Mouse (Mus musculus) heart, adult 18-20 months (tissue): ENCODE measurements at regions not wholly inside any gene's neighbourhood (a gene's known extent, or its start where the extent isn't known, plus 50 kb on each side); places are given as distances from the start of the nearest gene placed in this dataset.

Source experiments
- DNase-seq, 2 experiments: peaks; one replicate each; pipeline ENCODE4 v3.0.0; 2021 to 2022; ENCODE audit warnings: mixed read lengths in 1 of 2

DNA sequence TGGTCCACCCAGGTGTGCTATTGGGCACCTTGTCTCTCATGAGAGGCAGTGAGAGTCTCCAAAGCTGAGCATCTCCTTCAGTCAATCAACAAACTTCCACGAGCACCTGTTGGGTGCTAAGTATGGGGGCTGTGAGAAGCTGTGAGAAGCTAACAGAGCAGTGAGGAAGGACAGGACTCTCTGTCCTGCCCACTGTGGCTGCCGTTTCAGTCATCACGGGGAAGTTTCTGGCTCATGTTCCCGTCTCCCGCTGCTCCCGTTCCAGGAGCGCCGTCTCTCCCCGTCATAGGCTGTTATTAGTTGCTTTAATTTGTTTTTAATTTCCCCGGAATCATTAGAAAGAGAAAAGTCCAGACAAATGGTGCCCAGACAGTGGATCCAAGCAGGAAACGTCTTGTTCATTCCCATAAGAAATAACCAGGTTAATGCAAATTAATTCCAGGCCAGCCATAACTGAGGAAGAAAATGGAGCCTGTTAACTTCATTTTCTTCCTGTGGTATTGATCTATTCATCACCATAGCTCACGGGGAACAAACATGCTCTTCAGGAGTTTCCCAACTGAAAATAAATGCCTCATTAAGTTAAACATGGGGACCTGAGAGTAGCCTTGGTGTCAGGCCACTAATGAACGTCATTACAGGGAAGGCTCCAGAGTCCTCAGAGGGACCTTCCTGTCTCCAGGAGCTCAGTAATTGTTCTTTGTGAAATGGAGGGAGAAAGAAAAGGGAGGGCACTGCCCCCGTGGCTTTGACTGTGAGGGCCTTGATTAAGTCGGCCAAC, 70.3 kb downstream of the Matn1 start:
- no peak for DNase-seq

DNA sequence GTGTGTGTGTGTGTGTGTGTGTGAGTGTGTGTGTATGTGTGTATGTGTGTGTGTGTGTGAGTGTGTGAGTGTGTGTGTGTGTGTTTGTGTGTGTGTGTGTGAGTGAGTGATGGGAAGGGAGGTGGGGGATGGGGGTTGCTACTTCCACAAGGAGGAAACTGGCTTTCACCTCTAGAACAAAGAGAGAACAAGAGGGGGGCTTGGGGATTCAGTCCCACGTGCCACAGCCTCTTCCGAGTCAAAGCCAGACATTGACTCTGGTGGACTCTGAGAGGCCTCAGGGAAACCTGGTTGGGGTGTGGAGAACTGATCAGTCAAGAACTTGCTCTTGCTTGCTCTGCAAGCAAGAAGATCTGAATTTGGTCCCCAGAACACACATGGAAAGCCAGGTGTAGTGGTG, 71.0 kb downstream of the Matn1 start:
- DNase-seq: no peak

DNA sequence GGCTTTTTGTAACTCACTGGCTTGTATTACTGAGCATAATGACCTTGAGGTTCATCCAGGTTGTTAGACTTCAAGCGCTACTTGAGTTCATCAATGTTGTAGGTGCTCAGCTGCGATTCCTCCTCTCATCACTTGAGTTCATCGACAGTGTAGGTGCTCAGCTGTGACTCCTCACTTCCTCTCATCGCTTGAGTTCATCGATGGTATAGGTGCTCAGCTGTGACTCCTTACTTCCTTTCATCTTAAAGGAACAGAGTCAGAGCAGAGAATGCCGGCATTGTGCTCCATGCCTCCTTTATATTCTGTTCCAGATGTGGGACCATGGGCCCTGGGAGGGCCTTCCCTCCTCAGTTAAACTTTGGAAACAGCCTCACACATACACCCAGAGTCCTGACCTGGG, 79.4 kb downstream of the Matn1 start:
- DNase-seq: no peak

DNA sequence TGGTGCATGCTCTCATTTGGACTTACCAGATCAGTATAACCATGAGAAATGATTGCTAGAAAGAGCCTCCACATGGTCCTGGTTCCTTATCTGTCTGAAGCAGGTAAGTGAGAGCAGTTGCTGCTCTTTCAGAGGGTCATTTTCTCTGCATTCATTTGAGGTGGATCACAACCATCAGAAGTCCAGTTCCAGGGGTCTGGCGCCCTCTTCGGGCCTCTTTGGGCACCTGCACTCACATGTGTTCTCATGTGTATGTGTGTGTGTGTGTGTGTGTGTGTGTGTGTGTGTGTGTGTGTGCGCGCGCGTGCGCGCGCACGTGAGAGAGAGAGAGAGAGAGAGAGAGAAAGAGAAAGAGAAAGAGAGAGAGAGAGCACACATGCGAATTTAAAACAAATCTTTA, 92.1 kb downstream of the Matn1 start:
- no peak for DNase-seq

DNA sequence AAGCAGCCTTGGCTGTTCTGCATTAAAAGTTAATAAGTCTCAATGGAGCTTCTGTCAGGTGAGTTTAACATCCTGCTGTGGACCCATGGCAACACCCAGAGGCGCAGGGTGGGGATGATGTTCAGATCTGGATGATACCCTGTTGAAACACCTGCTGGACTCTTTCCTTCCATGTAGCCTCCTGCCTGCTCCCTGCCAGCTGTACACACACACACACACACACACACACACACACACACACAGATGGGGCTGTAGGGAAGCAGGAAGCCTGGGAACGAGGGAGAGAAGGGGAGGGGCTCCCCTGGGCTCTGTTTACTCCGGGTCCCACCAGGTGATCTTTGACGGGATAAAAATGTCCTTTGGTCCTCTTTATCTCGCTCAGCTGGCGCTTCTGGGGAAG, 93.0 kb downstream of the Matn1 start:
- no peak for DNase-seq

DNA sequence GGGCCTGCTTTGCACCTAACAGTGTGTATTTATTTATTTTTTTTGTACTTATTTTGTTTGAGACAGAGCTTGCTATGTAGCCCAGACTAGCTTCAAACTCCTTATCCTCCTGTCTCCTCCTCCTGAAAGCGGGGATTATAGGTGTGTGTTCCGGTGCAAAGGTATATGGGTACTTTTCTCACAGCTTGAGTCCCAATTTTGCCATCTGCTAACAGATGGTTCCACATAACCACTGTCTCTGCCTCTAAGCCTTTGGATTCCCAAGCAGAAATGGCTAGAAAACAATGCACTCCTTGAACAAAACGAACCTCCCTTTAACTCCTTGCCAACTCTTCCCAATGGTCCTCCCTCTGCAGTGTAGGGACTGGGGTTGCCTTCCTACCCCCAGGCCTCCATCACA, 95.5 kb downstream of the Matn1 start:
- DNase-seq: no peak

DNA sequence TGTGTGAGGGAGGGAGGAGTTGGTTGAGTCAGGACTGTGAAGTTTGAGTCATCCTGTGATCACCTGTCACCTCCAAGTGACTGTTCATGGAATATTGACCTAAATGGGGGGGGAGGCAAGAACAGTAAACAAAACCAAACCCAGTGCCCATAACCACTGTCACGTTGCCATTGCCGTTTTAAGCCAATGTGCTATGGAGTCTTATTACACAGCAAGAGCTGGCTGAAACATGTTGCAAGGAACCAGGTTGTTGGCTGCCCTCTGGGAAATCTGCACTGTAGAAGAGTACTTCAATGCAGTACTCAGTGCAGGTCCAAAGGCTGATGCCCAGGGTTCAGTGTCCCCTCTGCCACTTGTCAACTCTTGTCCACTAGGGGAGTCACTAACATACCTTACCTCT, 97.0 kb downstream of the Matn1 start:
- DNase-seq: no peak

DNA sequence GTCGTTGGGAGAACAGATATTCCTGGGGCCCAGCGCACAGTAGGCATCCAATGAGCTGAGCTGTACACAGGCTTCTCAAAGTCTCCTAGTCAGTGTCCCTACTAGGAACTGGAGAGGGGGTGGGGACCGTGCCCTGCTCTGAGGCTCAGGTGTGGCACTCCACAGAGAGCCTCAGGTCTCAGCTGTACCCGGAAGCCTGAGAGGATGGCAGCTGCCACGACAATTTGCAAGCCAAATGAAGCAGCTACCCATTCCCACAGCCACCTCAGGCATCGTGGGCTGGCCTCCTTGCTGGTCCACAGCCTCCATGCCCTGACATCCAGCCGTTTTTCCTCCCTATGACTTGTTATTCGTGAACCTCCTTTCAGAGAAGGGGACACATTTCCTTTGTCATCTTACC, 101.9 kb downstream of the Matn1 start:
- no peak for DNase-seq

DNA sequence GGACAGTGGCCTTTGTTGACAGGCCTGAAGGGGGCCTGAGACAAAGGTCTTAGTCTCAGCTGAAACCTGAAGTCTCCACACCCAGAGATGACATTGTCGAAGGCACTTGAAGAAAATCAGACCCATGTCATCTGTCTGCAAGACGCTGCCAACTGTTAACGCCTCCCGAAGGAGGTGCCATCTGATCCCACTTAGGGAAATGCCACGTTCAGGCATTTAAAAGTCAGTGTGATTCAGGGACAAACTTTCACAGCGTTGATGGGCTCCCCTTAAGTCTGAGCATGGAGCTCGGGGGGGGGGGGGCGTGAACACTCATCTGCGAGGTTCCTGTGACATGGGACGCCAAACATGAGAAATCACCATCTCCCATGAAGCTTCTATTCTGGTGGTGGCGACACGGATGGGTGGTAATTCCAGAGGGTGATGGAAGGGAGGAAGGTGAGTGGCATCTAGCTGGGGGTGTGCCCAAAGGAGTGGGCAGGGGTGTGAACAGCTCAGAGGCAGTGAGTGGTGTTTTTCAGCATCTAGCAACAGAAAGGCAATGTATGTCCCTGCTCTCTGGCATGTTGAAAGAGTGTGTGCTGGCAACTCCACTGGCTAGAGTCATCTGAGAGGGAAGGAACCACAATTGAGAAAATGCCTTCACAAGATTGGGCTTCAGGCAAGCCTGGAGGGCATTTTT, 102.9 kb downstream of the Matn1 start:
- DNase-seq: no peak

DNA sequence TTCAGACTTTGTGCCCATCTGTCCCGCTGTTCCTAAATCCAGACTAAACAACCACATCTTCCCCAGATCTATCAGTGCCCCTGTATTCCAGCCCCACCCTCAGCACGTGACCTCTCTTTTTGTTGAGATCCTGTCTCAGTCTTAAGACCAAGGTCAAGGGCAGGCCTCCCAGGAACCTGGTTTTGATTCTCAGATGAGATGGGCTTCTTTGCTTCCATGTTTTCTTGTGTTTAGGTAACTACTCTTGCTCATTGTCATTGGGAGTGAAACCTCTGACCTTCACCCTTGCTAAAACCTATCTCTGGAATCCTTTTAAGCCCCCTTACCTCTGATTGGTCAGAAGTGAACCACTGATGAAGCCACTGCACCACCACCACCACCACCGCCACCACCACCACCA, 112.1 kb downstream of the Matn1 start:
- DNase-seq: no peak

DNA sequence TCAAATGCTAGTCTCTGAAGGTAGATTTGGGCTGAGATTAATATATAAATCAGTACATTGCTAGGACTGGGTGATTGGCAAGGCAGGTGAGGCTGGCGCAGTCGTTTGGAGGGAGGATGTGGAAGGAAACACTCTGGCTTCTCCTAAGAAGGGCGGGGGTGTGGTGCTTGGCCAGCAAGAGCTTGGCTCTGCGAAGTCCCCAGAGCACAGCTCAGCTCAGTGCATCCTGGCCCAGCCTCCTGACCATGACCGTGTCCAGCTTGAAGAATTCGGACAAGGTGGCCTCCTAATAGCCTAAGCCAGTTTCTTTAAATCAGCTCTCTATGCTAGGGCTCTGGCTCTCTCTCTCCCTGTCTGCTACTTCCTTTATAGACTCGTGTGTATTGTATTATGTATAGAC, 115.4 kb downstream of the Matn1 start:
- DNase-seq: no peak

DNA sequence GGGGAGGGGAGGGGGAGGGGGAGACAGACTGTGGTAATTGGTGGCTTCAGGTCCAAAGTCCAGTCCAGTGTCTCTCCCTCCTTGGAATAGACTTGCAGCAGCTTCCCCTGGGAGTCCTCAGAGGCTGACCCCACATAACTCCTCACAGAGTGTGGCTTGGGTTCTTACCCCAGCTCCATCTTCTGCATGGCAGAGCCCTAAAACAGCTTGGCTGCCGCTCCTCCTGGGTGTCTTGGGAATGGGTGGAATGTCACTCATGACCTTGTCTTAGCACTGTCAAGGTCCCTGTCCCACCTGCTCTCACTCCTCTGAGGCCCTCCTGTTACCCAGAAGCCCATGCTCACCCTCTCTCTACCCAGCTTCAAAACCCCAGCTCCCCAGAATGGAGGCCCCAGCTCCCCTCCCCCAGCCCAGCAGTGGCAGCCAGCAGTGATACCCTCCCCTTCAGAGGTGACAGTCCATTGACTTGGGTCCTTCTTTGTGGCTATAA, 116.1 kb downstream of the Matn1 start:
- no peak for DNase-seq

DNA sequence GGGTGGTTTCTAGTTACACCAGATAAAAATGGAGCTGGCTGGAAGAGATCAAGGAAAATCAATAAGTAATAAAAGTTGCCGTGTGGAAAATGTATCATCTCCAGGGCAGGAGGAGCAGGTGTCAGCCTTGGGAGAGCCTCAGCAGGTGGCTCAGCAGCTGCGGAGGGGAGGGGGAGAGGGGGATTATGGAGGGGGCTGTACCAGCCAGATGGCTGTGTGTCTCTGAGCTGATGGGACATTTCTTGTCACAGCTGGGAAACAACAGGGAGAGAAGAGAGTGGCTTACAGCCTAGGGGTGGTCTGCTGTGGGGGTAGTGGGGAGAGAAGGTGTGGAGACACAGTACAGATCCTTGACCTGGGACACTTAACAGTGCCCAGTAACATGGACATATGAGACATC, 116.5 kb downstream of the Matn1 start:
- DNase-seq: no peak

DNA sequence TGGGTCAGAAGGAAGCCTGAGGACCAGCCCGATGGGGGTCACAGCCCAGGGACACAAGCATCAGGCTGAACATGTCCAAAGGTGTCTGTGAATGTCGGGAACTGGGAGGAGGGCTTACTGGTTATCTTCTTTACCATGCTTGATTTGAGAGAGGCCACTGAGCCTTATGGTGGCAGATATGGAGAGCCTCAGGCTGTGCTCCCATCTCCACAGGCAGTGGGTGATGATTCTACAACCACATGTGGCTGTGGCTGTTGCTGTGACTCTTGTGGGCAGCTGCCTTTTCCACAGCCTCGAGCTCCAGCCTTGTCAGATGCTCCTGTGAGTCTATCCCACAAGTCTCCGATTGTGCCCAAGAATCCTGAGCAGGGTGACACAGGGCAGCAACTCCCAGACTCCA, 118.4 kb downstream of the Matn1 start:
- DNase-seq: no peak

DNA sequence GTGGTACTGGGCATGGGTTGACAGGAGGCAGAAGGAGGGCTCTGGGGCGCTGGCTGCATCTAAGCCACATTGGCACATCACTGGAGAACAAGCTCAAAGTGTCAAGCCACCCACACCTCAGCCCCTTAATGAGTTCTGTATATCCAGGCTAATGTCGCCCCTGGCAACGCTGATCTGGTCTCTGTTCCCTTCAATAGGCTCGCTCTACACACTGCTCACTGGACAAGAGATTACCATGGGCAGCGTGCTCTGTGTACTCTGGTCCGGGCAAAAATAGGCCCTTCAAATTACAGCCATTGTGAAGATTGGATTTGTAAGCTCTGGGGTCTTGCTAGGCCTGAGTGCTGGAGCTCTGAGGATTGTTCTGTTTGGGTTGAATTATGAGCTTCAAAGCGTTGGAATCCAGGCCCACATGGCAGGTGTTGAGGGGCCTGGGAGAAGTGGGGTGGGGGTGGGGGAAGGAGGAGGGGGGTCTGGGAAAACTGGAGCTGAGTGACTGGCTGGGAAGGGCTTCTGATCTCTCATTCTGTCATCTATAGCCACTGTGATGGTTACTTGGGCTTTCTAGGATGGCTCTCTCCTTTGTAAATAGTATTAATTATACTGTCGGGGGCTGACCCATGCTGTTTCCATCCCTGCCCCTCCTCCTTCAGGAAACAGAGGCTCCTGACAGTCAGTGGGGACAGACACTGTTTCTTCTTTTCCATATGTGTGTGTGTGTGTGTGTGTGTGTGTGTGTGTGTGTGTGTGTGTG, 122.2 kb downstream of the Matn1 start:
- DNase-seq: no peak

DNA sequence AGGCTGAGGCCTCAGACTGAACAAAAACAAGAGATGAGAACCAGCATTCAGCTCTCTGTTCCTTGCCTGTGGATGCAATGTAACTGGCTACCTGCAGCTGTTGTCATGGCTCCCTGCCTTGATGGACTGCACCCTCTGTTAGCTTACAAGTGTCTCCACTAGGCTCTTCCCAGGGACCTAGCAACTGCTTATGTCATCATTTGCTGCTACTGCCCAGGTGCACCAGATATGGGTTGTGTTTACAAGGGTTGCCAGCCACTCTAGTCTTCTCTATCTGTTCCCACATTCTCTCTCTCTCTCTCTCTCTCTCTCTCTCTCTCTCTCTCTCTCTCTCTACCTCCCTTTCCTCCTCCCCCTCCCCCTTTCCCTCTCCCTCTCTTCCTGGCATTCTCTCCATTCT, 126.4 kb downstream of the Matn1 start:
- no peak for DNase-seq

DNA sequence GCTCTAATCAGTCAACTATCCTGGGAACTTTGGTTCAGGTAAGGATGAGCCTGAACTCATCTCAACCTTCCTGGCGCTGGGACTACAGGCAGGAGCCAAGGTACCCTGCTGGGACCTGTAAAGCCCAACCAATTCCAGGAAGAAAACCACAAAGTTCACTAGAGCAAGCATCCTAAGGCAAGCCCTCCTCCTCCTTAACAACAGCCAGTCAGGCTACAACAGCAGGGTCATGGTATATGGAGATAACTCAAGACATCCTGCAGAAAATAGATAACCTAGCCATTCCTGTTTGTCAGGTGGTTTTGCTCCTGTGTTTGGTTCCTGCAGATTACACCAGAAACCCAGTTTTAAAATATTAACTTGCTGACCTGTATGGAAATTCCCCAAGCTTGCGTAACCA, 128.4 kb downstream of the Matn1 start:
- DNase-seq: no peak

DNA sequence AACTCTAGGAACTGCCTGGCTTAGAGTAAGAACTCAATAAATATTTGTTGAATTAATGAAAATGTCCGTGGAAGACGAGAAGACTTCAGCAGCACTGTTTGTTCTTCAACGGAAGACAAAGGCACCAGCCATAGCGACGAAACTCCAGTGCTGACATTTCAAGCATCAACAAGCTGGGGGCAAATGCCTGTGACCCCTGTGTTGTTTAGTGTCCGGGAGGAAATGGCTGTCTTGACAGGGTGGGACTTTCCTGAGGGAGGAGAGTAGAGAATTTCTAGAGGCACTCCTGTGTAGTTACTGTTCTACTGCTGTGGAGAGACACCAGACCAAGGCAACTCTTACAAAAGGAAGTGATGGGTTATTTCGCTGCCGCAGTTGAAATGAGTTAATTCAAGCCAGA, 129.2 kb downstream of the Matn1 start:
- no peak for DNase-seq

DNA sequence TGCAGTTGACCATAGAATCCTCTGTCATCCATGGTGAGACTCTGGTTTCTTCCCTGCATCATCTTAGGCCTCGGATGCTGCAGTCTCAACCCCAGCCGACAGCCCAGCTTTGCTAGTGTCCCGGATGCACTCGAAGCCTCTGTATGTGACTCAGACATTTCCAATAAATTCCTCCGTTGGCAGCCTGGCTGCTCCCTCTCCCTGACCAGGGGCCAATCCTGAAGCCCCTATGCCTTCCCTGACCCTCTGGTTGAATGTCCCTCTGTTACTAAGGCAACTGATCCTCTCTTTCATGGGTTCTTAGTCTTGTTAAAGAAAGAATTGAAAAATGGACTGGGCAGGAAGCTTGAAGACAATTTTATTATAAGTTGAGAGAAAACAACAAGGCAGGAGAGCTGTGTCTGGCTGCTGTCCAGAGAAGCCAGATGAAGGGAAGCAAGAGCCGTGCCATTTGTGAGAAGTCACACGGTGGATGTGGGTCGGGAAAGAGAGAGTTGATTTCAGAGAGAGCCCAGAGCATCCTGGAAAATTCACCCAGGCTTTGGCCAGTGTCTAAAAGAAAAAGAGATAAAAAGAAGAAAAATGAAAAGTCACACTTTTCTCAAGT, 131.2 kb downstream of the Matn1 start:
- no peak for DNase-seq

DNA sequence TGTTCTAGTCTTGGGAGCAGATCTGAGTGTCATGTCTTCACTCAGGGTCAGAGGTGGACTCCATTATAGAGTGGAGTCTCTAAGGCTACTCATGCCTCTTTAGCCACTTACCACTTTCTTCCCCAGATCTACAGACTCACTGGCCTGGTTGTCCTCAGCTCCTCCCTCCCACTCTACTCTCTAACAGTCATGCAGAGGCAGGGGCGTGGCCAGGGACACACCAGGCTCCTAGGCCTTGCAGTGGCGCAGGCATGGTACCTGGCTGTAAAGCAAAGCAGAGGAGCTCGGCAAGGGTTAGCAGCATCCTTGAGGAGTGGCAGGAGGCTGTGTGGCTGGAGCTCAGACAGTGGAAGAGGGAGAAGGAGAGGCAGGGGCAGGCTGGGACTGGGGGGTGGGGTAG, 132.4 kb downstream of the Matn1 start:
- DNase-seq: no peak

DNA sequence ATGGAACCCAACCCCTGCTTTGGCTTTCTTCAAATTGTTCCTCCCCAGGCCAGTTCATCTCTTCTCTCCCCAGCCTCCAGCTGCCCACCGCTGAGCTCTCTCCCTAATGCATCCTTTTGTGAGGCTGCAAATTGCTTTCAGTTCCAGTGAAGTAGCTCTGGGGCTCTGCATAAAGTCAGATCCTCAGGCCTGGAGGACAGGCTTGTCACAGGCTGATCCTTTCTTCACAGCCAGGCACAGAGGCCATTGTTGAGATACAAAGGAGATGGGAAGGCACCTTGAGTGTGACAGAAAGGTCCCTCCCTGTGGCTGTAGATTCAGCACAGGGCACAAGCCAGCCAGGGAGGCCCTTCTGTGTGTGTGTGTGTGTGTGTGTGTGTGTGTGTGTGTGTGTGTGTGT, 135.9 kb downstream of the Matn1 start:
- no peak for DNase-seq

DNA sequence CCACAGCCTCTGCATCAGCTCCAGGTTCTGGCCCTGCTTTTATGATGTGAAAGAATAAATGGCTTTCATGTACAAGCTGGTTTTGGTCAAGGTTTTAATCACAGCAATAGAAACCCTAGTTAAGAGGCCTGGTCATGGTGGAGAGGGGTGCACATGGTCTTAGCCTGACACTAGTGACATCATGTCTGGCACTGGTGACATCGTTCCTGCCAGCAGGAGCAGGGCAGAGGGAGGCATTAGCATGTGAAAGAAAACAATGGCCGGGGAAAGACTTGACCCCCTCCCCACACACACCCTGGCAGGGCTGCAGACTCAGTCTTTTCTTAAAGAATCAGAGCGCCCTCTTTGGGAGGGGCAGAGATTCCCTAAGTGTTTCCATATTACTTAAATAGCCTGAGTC, 139.2 kb downstream of the Matn1 start:
- DNase-seq: no peak

DNA sequence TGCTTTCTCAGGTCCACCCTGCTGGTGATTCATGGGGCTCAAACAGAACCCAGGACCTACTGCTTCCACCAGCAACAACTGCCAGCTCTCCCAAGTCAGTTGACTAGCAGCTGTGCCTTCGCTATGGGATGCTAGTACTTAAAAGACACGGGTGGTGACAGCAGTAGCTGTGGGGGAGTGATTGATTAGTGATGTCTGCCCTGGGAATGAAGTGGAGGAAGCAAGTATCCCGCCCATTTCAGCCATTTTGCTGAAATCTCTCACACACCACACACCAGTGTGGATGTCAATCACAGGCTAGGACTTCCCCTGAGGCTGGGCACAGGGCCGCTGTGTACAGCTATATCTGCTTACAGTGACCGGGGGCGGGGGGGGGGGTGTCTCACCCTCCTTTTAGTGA, 153.2 kb downstream of the Matn1 start:
- no peak for DNase-seq
